10 mouse cellular contexts compared by ENCODE assay signal in the genomic region with DNA sequence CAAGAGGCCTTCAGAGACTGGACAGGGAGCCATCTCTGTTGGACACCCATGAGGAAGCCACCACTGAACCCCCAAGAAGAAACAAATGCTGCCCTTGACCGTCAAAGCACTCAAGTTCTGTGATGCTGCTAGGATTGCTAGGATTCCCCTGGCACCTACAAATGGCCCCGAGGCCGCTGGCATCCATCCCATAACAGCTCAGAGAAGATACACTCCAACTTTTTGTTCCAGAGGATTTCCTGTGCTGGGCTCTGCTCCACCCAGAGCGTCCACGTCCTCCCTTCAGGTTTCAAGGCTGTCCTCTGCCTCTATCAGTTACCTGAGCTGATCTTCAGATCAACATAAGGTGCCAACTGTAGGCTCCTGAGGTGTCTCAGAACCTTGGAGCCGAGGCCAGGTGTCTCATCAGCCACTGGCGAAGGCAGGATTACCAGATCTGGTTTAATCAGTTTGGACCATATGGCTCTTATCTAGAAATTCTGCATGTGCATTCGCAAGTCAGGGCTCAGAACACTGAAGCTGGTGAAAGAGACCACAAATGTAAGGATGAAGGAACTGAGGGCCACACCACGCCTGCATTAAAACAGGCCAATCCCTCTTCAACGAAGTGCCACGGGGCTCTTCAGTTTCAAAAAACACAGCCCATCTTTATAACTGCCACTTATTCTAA. TPM values are rescaled to one million over a fixed set of nuclear protein-coding genes. Genes with fewer than 3 reads are reported as not detected.
DNase-seq lines count a peak whose midpoint lies in the region; ATAC-seq and TF ChIP-seq lines count a peak whose summit lies in the region.
"Had no signal": no experiment of that assay in that cellular context is flagged by ENCODE, and none has a peak within 500 bp of the region (broad histone marks: within the 10 kb centered on the region; RNA-seq: fewer than 3 reads in every experiment).

No protein-coding gene starts in this region.

- TF ChIP-seq CTCF in lung, embryonic 14.5 days (IDR thresholded peaks at IDR 0.05; ENCODE audit: low read depth): no peak

- H3K27ac ChIP-seq in hindbrain, embryonic 15.5 days (replicated peaks): no peak overlapping the region
- no peak overlapping the region for H3K27ac ChIP-seq in hindbrain, embryonic 14.5 days
- H3K27ac ChIP-seq in lung, embryonic 14.5 days (ENCODE audit: low read depth): no peak overlapping the region

- no peaks in the 10 kb centered on the region for H3K36me3 ChIP-seq in hindbrain, embryonic 15.5 days
- H3K36me3 ChIP-seq in hindbrain, embryonic 14.5 days (replicated peaks; ENCODE audit: control insufficient read depth, insufficient read depth): no peaks in the 10 kb centered on the region
- no peaks in the 10 kb centered on the region for H3K36me3 ChIP-seq in lung, embryonic 14.5 days (ENCODE audit: insufficient read depth)

- ATAC-seq in hindbrain, embryonic 15.5 days (ENCODE audit: low FRiP score, low read depth): no peak
- no peak for ATAC-seq in hindbrain, embryonic 14.5 days (ENCODE audit: low FRiP score)
- no peak for ATAC-seq in lung, embryonic 14.5 days (ENCODE audit: insufficient read depth)
- no peak for ATAC-seq in monocyte, adult 5-6 weeks (replicated peaks; ENCODE audit: insufficient number of reproducible peaks, low FRiP score, low TSS enrichment, poor library complexity, severe bottlenecking)

- H3K4me2 ChIP-seq in hindbrain, embryonic 15.5 days: peak overlapping the region; percentile 11; the same call in 1 of the 2 replicates
- no peak overlapping the region for H3K4me2 ChIP-seq in hindbrain, embryonic 14.5 days (replicated peaks)
- no peak overlapping the region; the same call in 1 of the 2 replicates for H3K4me2 ChIP-seq in lung, embryonic 14.5 days

- peaks cover 19% of the 10 kb centered on the region; the same call in 1 of the 2 replicates for H3K27me3 ChIP-seq in hindbrain, embryonic 15.5 days
- peaks cover 30% of the 10 kb centered on the region; the same call in 1 of the 2 replicates for H3K27me3 ChIP-seq in hindbrain, embryonic 14.5 days (ENCODE audit: control insufficient read depth, insufficient read depth, low read length)
- peaks cover 25% of the 10 kb centered on the region for H3K27me3 ChIP-seq in lung, embryonic 14.5 days (ENCODE audit: insufficient read depth, low read length)

- 0 out of 2 replicates have a peak, but pooled peaks cover 3% of the 10 kb centered on the region for H3K4me1 ChIP-seq in hindbrain, embryonic 15.5 days (replicated peaks)
- H3K4me1 ChIP-seq in hindbrain, embryonic 14.5 days (replicated peaks; ENCODE audit: control insufficient read depth, insufficient read depth, low read length): peaks cover 4% of the 10 kb centered on the region
- H3K4me1 ChIP-seq in lung, embryonic 14.5 days (ENCODE audit: insufficient read depth): no peaks in the 10 kb centered on the region

- intact Hi-C loops in heart, postnatal 14 days (cut with DNase I): loop anchor here (2.0 kb wide), 1 partner anchor 27 kb away; no protein-coding TSS in a partner anchor

- no peak overlapping the region; the same call in 1 of the 2 replicates for H3K4me3 ChIP-seq in hindbrain, embryonic 15.5 days
- no peak overlapping the region for H3K4me3 ChIP-seq in hindbrain, embryonic 14.5 days (replicated peaks; ENCODE audit: low read length)
- 0 out of 2 replicates have a peak overlapping the region, but pooled peaks have one; percentile 71 for H3K4me3 ChIP-seq in lung, embryonic 14.5 days (ENCODE audit: low read depth, low read length)

- 86% methylated on average over 11 of the region's 11 CpGs for WGBS in hindbrain, embryonic 15.5 days
- 87% methylated on average over 11 of the region's 11 CpGs for WGBS in hindbrain, embryonic 14.5 days
- WGBS in lung, embryonic 14.5 days: 75% methylated on average over 11 of the region's 11 CpGs

- no peaks in the 10 kb centered on the region for H3K9me3 ChIP-seq in hindbrain, embryonic 15.5 days
- H3K9me3 ChIP-seq in hindbrain, embryonic 14.5 days (ENCODE audit: control insufficient read depth, low read length): no peaks in the 10 kb centered on the region
- no peaks in the 10 kb centered on the region for H3K9me3 ChIP-seq in lung, embryonic 14.5 days (ENCODE audit: low read depth, low read length)

- DNase-seq in hindbrain, embryonic 14.5 days (ENCODE audit: low spot score): no peak
- peak; percentile 16 for DNase-seq in c-Kit-positive CD71-positive TER-119-negative erythroid progenitor cells, embryonic 14.5 days (ENCODE audit: low read depth)
- DNase-seq in heart, postnatal 14 days: peak; percentile 35 to 36
- no peak for DNase-seq in lung, embryonic 14.5 days
- no peak for DNase-seq in ovary, adult 18-20 months (ENCODE audit: low spot score)
- DNase-seq in layer of hippocampus, adult 11-12 months (ENCODE audit: low spot score): no peak
- DNase-seq: adrenal gland, adult 8-10 months; gastrocnemius, postnatal 36 days had no signal

- H3K9ac ChIP-seq in hindbrain, embryonic 15.5 days: no peak overlapping the region
- H3K9ac ChIP-seq in hindbrain, embryonic 14.5 days: no peak overlapping the region
- no peak overlapping the region for H3K9ac ChIP-seq in lung, embryonic 14.5 days

RNA-seq across cellular contexts. Expression of a gene that starts 1.7 kb away (rescaled TPM):
- polyA plus RNA-seq in hindbrain, embryonic 15.5 days (2015; fragmentation: Nextera tagmentation; extraction: Ambion mirVana): 7.8 and 10.1 TPM in 2 replicates
- 6.2 and 7.7 TPM in 2 replicates for polyA plus RNA-seq in hindbrain, embryonic 14.5 days (2014; fragmentation: Nextera tagmentation; extraction: Ambion mirVana)
- total RNA-seq in heart, postnatal 14 days (2021): 10 to 100 TPM; 19.6 to 28.0 TPM
- polyA plus RNA-seq in lung, embryonic 14.5 days (2014; fragmentation: Nextera tagmentation; extraction: Ambion mirVana): 4.9 and 5.9 TPM in 2 replicates
- 0.29 TPM in 1 of 3 replicates, not detected in the others for total RNA-seq in monocyte, adult 5-6 weeks (2017)

Comparison
In these comparisons a context has a peak if more than half of its experiments do, and no peak if none do; other contexts are left out.
1. DNase-seq: peak in c-Kit-positive CD71-positive TER-119-negative erythroid progenitor cells, embryonic 14.5 days (single experiment) and heart, postnatal 14 days (2 of 2); none in hindbrain, embryonic 14.5 days (single experiment), lung, embryonic 14.5 days (single experiment), ovary, adult 18-20 months (single experiment) and layer of hippocampus, adult 11-12 months (single experiment).